Mouse (Mus musculus) retina, postnatal 1 day (tissue): ENCODE results near the gene Clec10a.

Experiments
- DNase-seq: peaks from one replicate; pipeline ENCODE4 v3.0.0-alpha.2; 2012

Gene Clec10a

GRCm38 (mm10) chr11:70218741-70219470, 62.9 kb downstream of the Clec10a start:
- no peak for DNase-seq

GRCm38 (mm10) chr11:70219873-70220272, 63.9 kb downstream of the Clec10a start:
- no peak for DNase-seq

- no peak for DNase-seq
Observed at GRCm38 (mm10) chr11:70220323-70220722, 64.3 kb downstream of the Clec10a start.
